Mouse (Mus musculus): ENCODE data around the gene Dennd2a. TPM values are rescaled to one million over a fixed set of nuclear protein-coding genes. Genes with fewer than 3 reads are reported as not detected.

The Dennd2a gene
- polyA plus RNA-seq, 1 experiment = 7.3 TPM

GRCm38 (mm10) chr6:39455339-39456160 is 102.1 kb downstream of the Dennd2a start:
- Histone ChIP-seq H3K27ac (ENCODE audit: insufficient read depth, low read length) (no peak overlapping the region), H3K36me3 (ENCODE audit: control insufficient read depth, insufficient read depth, low read length) (no peaks in the 10 kb centered on the region), H3K27me3 (ENCODE audit: control insufficient read depth, insufficient read depth, low read length) (no peaks in the 10 kb centered on the region), H3K4me1 (ENCODE audit: control insufficient read depth, insufficient read depth, insufficient read length) (no peaks in the 10 kb centered on the region), H3K4me3 (ENCODE audit: extremely low read depth, insufficient read depth, insufficient read length) (no peak overlapping the region)
- WGBS = 81% methylated on average over 8 of the region's 8 CpGs
- no peak for TF ChIP-seq CTCF (IDR thresholded peaks at IDR 0.05; ENCODE audit: extremely low read depth, insufficient read depth, insufficient read length, insufficient replicate concordance)
- no peak for TF ChIP-seq POLR2A (IDR thresholded peaks at IDR 0.05; ENCODE audit: low read depth, low read length)
- no peak for DNase-seq (ENCODE audit: low read depth in 1 of 2, low spot score in 2 of 2)

- no peak overlapping the region for H3K27ac ChIP-seq (ENCODE audit: insufficient read depth, low read length)
- H3K27me3 ChIP-seq (ENCODE audit: control insufficient read depth, insufficient read depth, low read length) = no peaks in the 10 kb centered on the region
- 76% methylated on average over 2 of the region's 2 CpGs for WGBS
- no peak overlapping the region for H3K4me3 ChIP-seq (ENCODE audit: extremely low read depth, insufficient read depth, insufficient read length)
- no peaks in the 10 kb centered on the region for H3K4me1 ChIP-seq (ENCODE audit: control insufficient read depth, insufficient read depth, insufficient read length)
- no peak for DNase-seq (ENCODE audit: low read depth in 1 of 2, low spot score in 2 of 2)
- no peak for TF ChIP-seq POLR2A (IDR thresholded peaks at IDR 0.05; ENCODE audit: low read depth, low read length)
- TF ChIP-seq CTCF (IDR thresholded peaks at IDR 0.05; ENCODE audit: extremely low read depth, insufficient read depth, insufficient read length, insufficient replicate concordance) = no peak
- H3K36me3 ChIP-seq (ENCODE audit: control insufficient read depth, insufficient read depth, low read length) = no peaks in the 10 kb centered on the region
Measured at GRCm38 (mm10) chr6:39454616-39455015, 103.1 kb downstream of the Dennd2a start.

DNA sequence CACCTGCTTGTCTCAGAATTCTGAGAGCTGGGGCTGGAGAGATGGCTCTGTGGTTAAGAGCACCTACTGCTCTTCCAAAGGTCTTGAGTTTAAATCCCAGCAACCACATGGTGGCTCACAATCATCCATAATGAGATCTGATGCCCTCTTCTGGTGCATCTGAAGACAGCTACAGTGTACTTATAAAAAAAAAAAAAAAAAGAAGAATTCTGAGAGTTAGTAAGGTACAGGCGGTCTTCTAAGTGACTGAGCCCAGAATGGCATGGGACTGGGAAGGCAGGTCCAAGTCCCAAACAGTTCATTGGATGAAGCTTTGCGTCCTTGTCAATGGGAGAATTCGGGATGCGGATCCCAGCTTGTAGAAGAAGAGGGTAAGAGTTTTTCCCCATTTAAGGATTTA is 104.1 kb downstream of the Dennd2a start:
- TF ChIP-seq POLR2A (IDR thresholded peaks at IDR 0.05; ENCODE audit: low read depth, low read length) = no peak
- TF ChIP-seq CTCF (IDR thresholded peaks at IDR 0.05; ENCODE audit: extremely low read depth, insufficient read depth, insufficient read length, insufficient replicate concordance) = no peak
- Histone ChIP-seq H3K36me3 (ENCODE audit: control insufficient read depth, insufficient read depth, low read length) (no peaks in the 10 kb centered on the region), H3K27me3 (ENCODE audit: control insufficient read depth, insufficient read depth, low read length) (no peaks in the 10 kb centered on the region), H3K4me3 (ENCODE audit: extremely low read depth, insufficient read depth, insufficient read length) (no peak overlapping the region), H3K27ac (ENCODE audit: insufficient read depth, low read length) (no peak overlapping the region), H3K4me1 (ENCODE audit: control insufficient read depth, insufficient read depth, insufficient read length) (no peaks in the 10 kb centered on the region)
- no peak for DNase-seq (ENCODE audit: low read depth in 1 of 2, low spot score in 2 of 2)
- WGBS = 82% methylated on average over 4 of the region's 4 CpGs

DNA sequence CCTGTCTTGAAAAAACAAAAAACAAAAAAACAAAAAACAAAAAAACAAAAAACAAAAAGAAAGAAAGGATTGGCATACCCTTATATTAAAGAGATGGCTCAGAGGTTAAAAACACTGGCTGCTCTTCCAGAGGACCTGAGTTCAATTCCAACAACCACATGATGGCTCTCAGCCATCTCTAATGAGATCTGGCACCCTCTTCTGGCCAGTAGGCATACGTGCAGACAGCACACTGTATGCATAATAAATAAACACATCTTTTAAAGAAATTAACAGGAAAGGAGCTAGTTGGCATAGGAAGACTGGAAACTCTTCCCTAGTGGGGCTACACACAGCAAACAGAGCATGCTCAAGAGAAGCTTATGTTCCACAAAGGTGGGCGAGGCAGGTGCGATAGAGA is 106.6 kb downstream of the Dennd2a start:
- no peak overlapping the region for H3K27ac ChIP-seq (ENCODE audit: insufficient read depth, low read length)
- no peak for DNase-seq (ENCODE audit: low read depth in 1 of 2, low spot score in 2 of 2)
- H3K4me1 ChIP-seq (ENCODE audit: control insufficient read depth, insufficient read depth, insufficient read length) = no peaks in the 10 kb centered on the region
- no peak overlapping the region for H3K4me3 ChIP-seq (ENCODE audit: extremely low read depth, insufficient read depth, insufficient read length)
- no peaks in the 10 kb centered on the region for H3K36me3 ChIP-seq (ENCODE audit: control insufficient read depth, insufficient read depth, low read length)
- H3K27me3 ChIP-seq (ENCODE audit: control insufficient read depth, insufficient read depth, low read length) = no peaks in the 10 kb centered on the region
- no peak for TF ChIP-seq POLR2A (IDR thresholded peaks at IDR 0.05; ENCODE audit: low read depth, low read length)
- peak; percentile 18; the same call in 1 of the 2 replicates for TF ChIP-seq CTCF (IDR thresholded peaks at IDR 0.05; ENCODE audit: extremely low read depth, insufficient read depth, insufficient read length, insufficient replicate concordance)
- WGBS = 81% methylated on average over 3 of the region's 3 CpGs

DNA sequence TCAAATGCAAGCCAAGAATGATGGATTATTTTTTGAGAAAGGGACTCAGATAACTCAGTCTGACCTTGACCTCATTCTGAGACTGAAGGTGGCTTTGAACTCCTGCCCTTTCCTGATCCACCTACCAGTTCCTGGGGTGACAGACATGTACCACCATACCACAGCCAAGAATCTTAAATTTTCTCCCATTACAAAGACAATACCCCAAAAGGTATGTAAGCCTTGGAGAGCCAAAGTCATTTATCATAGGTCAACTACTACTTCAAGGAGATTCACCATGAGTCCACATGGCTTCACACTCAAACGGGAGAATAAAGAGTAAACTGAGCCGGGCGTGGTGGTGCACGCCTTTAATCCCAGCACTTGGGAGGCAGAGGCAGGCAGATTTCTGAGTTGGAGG is 107.1 kb downstream of the Dennd2a start:
- H3K27me3 ChIP-seq (ENCODE audit: control insufficient read depth, insufficient read depth, low read length) = no peaks in the 10 kb centered on the region
- no peaks in the 10 kb centered on the region for H3K4me1 ChIP-seq (ENCODE audit: control insufficient read depth, insufficient read depth, insufficient read length)
- H3K4me3 ChIP-seq (ENCODE audit: extremely low read depth, insufficient read depth, insufficient read length) = no peak overlapping the region
- no peak overlapping the region for H3K27ac ChIP-seq (ENCODE audit: insufficient read depth, low read length)
- no peaks in the 10 kb centered on the region for H3K36me3 ChIP-seq (ENCODE audit: control insufficient read depth, insufficient read depth, low read length)
- 90% methylated on average over 4 of the region's 4 CpGs for WGBS
- TF ChIP-seq CTCF (IDR thresholded peaks at IDR 0.05; ENCODE audit: extremely low read depth, insufficient read depth, insufficient read length, insufficient replicate concordance) (no peak), POLR2A (IDR thresholded peaks at IDR 0.05; ENCODE audit: low read depth, low read length) (no peak)
- DNase-seq (ENCODE audit: low read depth in 1 of 2, low spot score in 2 of 2) = no peak

DNA sequence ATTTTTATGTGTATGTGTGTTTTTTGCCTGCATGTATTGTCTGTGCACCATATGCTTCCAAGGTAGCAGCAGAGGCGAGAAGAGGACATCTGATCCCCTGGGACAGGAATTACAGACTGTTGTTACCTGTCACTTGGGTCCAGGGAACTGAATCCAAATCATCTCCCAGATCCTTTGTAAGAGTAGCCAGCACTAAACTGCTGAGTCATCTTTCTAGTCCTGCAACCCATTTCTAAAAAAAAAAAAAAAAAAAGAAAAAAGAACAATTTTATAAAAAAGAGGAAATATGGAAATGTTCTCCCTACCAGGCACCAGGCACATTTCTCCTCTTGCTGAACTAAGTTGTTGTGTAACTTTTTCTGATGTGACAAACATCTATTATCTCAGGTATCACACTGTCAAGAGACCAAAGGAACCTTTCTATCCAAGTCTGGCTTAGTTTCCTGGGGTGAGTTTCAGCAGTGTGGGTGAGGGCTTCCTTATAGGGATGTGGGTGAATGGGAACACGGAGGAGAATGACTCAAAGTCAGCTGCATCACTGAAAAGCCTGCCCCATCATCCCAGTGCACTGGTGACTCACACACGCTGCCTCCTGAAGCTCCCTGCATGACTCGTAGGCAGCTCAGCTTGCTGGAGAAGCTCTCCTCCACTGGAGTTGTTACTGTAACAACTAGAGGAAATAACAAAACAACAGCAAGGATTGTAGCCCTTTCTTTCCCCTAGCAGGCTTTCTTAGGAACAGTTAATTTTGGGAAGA is 110.1 kb downstream of the Dennd2a start:
- 71% methylated on average over 4 of the region's 4 CpGs for WGBS
- TF ChIP-seq CTCF (IDR thresholded peaks at IDR 0.05; ENCODE audit: extremely low read depth, insufficient read depth, insufficient read length, insufficient replicate concordance) (no peak), POLR2A (IDR thresholded peaks at IDR 0.05; ENCODE audit: low read depth, low read length) (no peak)
- Histone ChIP-seq H3K27me3 (ENCODE audit: control insufficient read depth, insufficient read depth, low read length) (no peaks in the 10 kb centered on the region), H3K27ac (ENCODE audit: insufficient read depth, low read length) (no peak overlapping the region), H3K4me3 (ENCODE audit: extremely low read depth, insufficient read depth, insufficient read length) (no peak overlapping the region), H3K36me3 (ENCODE audit: control insufficient read depth, insufficient read depth, low read length) (no peaks in the 10 kb centered on the region), H3K4me1 (ENCODE audit: control insufficient read depth, insufficient read depth, insufficient read length) (no peaks in the 10 kb centered on the region)
- DNase-seq (ENCODE audit: low read depth in 1 of 2, low spot score in 2 of 2) = no peak

Measured in spleen, adult 2 months (tissue).